Mouse (Mus musculus): ENCODE results near the gene Camta2.

DNA sequence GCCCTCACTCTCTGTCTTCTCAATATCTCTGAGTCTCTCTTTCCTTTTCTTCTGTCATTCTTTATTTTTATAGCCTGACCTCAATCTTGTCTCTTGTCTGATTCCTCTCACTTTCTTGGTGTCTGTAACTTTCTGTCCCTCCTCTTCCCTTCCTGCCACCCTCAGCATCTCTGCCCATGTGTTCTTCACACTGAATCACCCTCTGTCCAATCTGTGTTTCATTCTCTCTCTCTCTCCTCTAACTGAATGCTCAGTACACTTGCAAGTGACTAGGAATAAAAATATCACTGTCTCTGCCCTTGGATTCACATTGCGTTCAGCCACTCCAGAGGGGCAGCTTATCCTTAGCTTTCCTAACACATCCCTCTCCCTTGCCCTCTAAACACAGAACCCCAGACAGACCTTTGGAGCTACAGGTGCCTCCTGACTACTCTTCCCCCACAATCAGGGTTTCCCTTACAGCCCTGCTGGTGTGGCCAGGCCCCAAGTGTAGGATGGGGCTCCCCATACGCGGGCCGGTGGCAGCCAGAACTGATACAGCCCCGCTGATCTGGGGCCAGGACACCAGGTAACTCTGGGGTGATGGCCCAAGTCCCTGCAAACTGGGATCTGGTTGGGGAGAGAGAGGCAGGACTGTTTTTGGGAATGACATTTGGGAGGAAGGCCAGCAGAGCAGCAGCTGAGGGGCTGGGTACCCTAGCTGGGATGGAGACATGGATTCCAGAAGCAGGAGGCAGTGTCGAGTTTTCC lies 14.3 kb upstream of the Camta2 start:
- TF ChIP-seq MYOG (IDR thresholded peaks at IDR 0.05; ENCODE audit: control insufficient read depth in 1 of 3, insufficient read depth in 1 of 3, insufficient read length in 2 of 3, low read depth in 2 of 3) (no peak), POLR2A (IDR thresholded peaks at IDR 0.05; ENCODE audit: insufficient read length, low read depth) (no peak), TCF12 (IDR thresholded peaks at IDR 0.05; ENCODE audit: insufficient read depth, poor library complexity, severe bottlenecking) (no peak), E2F4 (IDR thresholded peaks at IDR 0.05; ENCODE audit: insufficient read depth) (no peak), REST (IDR thresholded peaks at IDR 0.05; ENCODE audit: insufficient read depth, insufficient read length) (no peak), MAX (IDR thresholded peaks at IDR 0.05; ENCODE audit: low read depth) (no peak), USF1 (IDR thresholded peaks at IDR 0.05; ENCODE audit: low read depth) (no peak), POLR2AphosphoS2 (IDR thresholded peaks at IDR 0.05; ENCODE audit: insufficient read length, low read depth) (no peak), MYOD1 (IDR thresholded peaks at IDR 0.05; ENCODE audit: control insufficient read depth in 1 of 3, insufficient read length in 2 of 3, low read depth in 2 of 3) (no peak)

All from myocyte (in vitro differentiated cells).